Mouse (Mus musculus) intestine, embryonic 15.5 days (tissue): ENCODE measurements around the gene Rrp12. TPM values are rescaled to one million over a fixed set of nuclear protein-coding genes. Genes with fewer than 3 reads are reported as not detected.

Experiments used
- ATAC-seq: fragments of 200-750 bp; cut with Nextera tagmentation; 2 replicates; pipeline ENCODE4 v1.8.0; 2017; ENCODE audit warnings: moderate TSS enrichment, moderate library complexity
- H3K27ac ChIP-seq: fragments of 300-500 bp; sonication (generic); 2 replicates; pipeline ENCODE4 v1.5.1; 2015; ENCODE audit warnings: mild to moderate bottlenecking, inconsistent platforms
- H3K27me3 ChIP-seq: fragments of 300-500 bp; sonication (generic); replicated peaks from 2 replicates; pipeline ENCODE4 v1.6.1; 2015; ENCODE audit warnings: inconsistent platforms
- H3K36me3 ChIP-seq: fragments of 300-500 bp; sonication (generic); 2 replicates; pipeline ENCODE4 v1.6.1; 2015; ENCODE audit warnings: inconsistent platforms
- H3K4me1 ChIP-seq: fragments of 300-500 bp; sonication (generic); replicated peaks from 2 replicates; pipeline ENCODE4 v1.6.1; 2015; ENCODE audit warnings: inconsistent platforms
- H3K4me2 ChIP-seq: fragments of 300-500 bp; sonication (generic); replicated peaks from 2 replicates; pipeline ENCODE4 v1.6.1; 2015; ENCODE audit warnings: mild to moderate bottlenecking, inconsistent platforms
- H3K4me3 ChIP-seq: fragments of 300-500 bp; sonication (generic); replicated peaks from 2 replicates; pipeline ENCODE4 v1.5.1; 2015; ENCODE audit warnings: inconsistent platforms
- H3K9ac ChIP-seq: fragments of 300-500 bp; sonication (generic); 2 replicates; pipeline ENCODE4 v1.6.1; 2015; ENCODE audit warnings: inconsistent platforms
- H3K9me3 ChIP-seq: fragments of 300-500 bp; sonication (generic); 2 replicates; pipeline ENCODE4 v1.6.1; 2016; ENCODE audit warnings: inconsistent platforms
- WGBS: fragments of 180-500 bp; shearing (Covaris S2); methylation state at CpG from one replicate; pipeline ENCODE4 v1.1.7; 2015; 5-methylcytosine and 5-hydroxymethylcytosine counted together
- polyA plus RNA-seq: library from polyadenylated mRNA; unstranded; fragments of >200 nt; fragmentation: Nextera tagmentation; extraction: Ambion mirVana; gene quantifications from 2 replicates; pipeline ENCODE4 v1.2.1, GENCODE M21; 2015

The Rrp12 gene
- polyA plus RNA-seq, 1 experiment from 2014 or later: 18.1 TPM

DNA sequence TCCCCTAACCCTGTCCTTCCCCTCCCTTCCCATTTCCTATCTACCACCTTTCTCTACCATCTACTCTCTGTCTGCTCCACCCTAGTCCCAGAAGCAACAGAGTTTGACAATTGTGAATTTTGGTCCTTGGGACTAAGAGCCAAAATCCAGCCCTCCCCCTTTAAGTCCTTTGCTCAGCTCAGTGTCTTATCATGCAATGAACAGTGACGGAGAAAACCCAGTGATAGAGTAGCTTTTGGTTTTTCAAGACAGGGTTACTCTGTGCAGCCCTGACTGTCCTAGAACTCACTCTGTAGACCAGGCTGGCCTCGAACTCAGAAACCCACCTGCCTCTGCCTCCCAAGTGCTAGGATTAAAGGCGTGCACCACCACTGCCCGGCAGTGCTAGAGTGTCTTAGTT is 82.6 kb downstream of the Rrp12 start:
- no peak for ATAC-seq
- Histone ChIP-seq H3K4me3 (no peak overlapping the region), H3K4me2 (no peak overlapping the region), H3K36me3 (no peaks in the 10 kb centered on the region), H3K27me3 (no peaks in the 10 kb centered on the region), H3K4me1 (0 out of 2 replicates have a peak, but pooled peaks cover 5% of the 10 kb centered on the region), H3K9ac (no peak overlapping the region), H3K27ac (no peak overlapping the region), H3K9me3 (no peaks in the 10 kb centered on the region)
- WGBS: 95% methylated on average over 4 of the region's 4 CpGs

Other genes with a start within 250 kb of the Rrp12 start
- 0.63 and 0.68 TPM in 2 replicates for gene Slit1, start 152.5 kb downstream of the Rrp12 start, polyA plus RNA-seq
- 18.4 and 19.4 TPM in 2 replicates for gene Arhgap19, start 94.1 kb downstream of the Rrp12 start, polyA plus RNA-seq
- gene Frat1, start 66.2 kb downstream of the Rrp12 start, polyA plus RNA-seq: 12.8 and 13.5 TPM in 2 replicates
- gene Frat2, start 48.0 kb downstream of the Rrp12 start, polyA plus RNA-seq: 10.5 and 10.7 TPM in 2 replicates
- 855 and 865 TPM in 2 replicates for gene Pgam1, start 15.8 kb upstream of the Rrp12 start, polyA plus RNA-seq
- gene Exosc1, start 37.2 kb upstream of the Rrp12 start, polyA plus RNA-seq: 65.4 and 72.5 TPM in 2 replicates
- gene Zdhhc16, start 37.3 kb upstream of the Rrp12 start, polyA plus RNA-seq: 67.1 and 71.9 TPM in 2 replicates
- 26.5 and 26.8 TPM in 2 replicates for gene Mms19, start 85.0 kb upstream of the Rrp12 start, polyA plus RNA-seq
- 12.2 and 12.4 TPM in 2 replicates for gene Ubtd1, start 85.6 kb upstream of the Rrp12 start, polyA plus RNA-seq
- gene Ankrd2, start 139.8 kb upstream of the Rrp12 start, polyA plus RNA-seq: 0.18 TPM in 1 of 2 replicates, not detected in the other
- 1.6 and 1.7 TPM in 2 replicates for gene Hoga1, start 149.4 kb upstream of the Rrp12 start, polyA plus RNA-seq
- gene 4933411K16Rik, start 156.1 kb upstream of the Rrp12 start, polyA plus RNA-seq: not detected in 2 replicates
- 15.4 and 16.5 TPM in 2 replicates for gene Morn4, start 190.2 kb upstream of the Rrp12 start, polyA plus RNA-seq
- gene Pi4k2a, start 194.3 kb upstream of the Rrp12 start, polyA plus RNA-seq: 23.4 and 23.6 TPM in 2 replicates
- gene Avpi1, start 232.9 kb upstream of the Rrp12 start, polyA plus RNA-seq: 36.4 and 40.7 TPM in 2 replicates